Mouse (Mus musculus): ENCODE measurements at regions not wholly inside any gene's neighbourhood (a gene's known extent, or its start where the extent isn't known, plus 50 kb on each side); places are given as distances from the start of the nearest gene placed in this dataset.
A peak's percentile ranks its signal among the peaks of the same experiment; 100 is the strongest.
"Not testable (repeated sequence)": the region's sequence is repeated elsewhere in the genome, so short reads cannot be mapped to it uniquely, and the experiment has no call there.

DNA sequence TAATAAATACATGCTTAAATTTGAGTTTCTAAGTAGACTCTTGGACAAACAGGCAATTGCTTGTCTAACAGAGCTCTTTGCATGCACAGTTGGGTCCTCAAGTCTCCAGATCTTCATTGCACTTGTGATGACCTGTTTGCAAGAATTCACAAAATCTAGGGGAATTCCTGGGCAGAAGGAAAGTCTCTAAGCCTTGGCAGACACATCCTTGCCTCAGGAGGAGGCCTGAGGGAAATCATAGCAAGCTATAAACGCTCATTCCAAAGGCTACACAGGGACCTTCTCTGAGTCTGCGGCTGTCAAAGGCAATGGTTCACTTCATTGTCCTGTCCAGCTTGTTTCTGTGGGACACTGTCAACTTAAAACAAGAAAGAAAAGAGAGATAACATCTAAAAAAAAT lies 117.9 kb downstream of the Phlda1 start:
- DNase-seq, result no peak
- intact Hi-C loops (cut with DNase I; ENCODE audit: low total_unique reads), result no loop called here

- intact Hi-C loops (cut with DNase I; ENCODE audit: low total_unique reads), result no loop called here
- DNase-seq, result no peak
Measured at GRCm38 (mm10) chr10:111624624-111625023, 118.5 kb downstream of the Phlda1 start.

- intact Hi-C loops (cut with DNase I; ENCODE audit: low total_unique reads), result no loop called here
- no peak for DNase-seq
Measured at GRCm38 (mm10) chr10:111625573-111625972, 119.5 kb downstream of the Phlda1 start.

DNA sequence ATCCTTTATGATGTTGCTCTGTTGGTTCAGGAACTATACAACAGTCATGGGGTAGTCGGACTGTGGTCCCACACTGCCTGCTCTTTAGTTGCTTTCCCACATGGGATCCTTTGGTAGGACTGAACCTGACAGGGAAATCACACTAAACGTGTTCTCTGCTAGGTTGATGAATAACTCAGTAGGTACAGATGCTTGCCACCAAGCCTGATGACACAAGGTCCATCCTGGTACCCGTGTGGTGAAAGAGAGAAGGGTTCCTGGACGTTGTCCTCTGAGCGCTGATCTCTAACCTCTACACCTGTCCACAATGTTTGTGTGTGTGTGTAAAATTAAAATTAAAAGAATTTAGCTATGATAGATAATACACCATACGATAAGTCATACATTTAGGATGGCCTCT lies 119.9 kb downstream of the Phlda1 start:
- intact Hi-C loops (cut with DNase I; ENCODE audit: low total_unique reads), result no loop called here
- DNase-seq, result no peak

DNA sequence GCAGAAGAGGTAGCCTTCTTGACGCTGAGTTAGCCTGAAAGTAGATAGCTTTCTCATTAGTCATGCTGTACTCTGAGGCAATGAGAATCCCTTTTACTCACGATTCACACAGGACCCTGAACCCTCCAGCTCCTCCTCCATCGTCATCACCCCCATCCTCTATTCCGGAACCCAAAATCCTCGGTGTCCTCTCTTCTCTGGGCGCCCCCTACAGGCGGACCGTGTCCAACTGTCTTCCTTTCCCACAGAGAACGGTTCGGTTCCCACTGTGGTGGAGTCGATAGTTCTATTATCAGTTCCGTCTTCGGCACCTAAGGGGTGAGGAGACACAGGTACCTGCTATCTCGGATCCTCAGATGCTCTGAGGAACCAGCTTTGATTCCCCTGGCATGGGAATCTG lies 130.2 kb downstream of the Phlda1 start:
- no peak for DNase-seq
- intact Hi-C loops (cut with DNase I; ENCODE audit: low total_unique reads), result no loop called here

DNA sequence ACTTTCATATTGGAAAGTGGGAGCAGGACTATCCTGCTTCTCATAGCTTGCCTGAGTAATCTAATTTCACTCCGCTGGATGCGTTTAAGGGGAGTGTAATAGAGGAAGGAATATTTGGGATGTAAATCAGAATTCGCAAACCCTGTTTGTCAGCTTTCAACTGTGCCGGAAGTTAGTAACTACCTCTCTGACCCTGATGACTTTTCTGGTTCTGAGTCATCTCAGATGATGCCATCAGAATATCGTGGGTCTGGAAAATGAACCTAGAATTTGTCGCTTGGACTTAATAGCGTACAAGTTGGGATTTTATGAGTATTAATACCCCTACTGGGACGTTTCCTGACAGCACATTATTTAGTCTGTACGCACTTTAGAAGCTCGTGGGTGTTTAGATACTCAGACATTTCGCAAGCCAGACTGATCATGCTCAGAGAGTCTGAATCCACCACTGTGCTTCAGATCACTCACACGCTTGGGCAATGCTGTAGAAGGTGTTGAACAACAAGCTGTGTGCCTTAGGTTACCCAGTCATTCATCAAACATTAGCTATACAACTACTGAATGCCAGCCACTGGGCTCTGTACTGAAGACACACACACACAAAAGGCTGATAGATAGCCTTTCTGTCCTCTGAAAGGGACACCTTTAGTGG lies 131.1 kb downstream of the Phlda1 start:
- intact Hi-C loops (cut with DNase I; ENCODE audit: low total_unique reads), result no loop called here
- DNase-seq, result no peak

GRCm38 (mm10) chr10:111639866-111640265 lies 133.8 kb downstream of the Phlda1 start:
- intact Hi-C loops (cut with DNase I; ENCODE audit: low total_unique reads), result no loop called here
- peak; percentile 7 for DNase-seq

DNA sequence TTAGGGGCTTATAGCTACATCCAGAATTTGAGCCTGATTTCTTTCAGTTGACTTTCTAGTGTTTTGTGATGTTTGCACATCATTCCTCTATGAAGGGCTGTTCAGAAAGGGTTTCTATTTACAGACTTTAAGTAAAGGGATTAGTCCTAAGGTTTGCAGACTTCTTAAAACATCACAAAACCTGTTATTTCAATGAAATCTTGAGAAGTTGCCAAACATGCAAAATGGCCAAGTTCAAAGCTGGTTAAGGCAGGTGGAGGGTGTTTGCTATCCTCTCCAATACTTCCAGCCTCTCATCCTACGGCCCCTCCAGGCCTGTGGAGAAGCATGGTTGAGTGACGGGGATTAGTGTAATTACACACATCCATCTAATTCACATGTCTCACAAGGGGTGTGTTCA lies 136.6 kb downstream of the Phlda1 start:
- DNase-seq, result no peak
- intact Hi-C loops (cut with DNase I; ENCODE audit: low total_unique reads), result no loop called here

- DNase-seq; intact Hi-C loops (cut with DNase I; ENCODE audit: low total_unique reads): not testable (repeated sequence)
Measured at GRCm38 (mm10) chr10:111653773-111654172, 147.7 kb downstream of the Phlda1 start.

- no peak for DNase-seq
- intact Hi-C loops (cut with DNase I; ENCODE audit: low total_unique reads), result no loop called here
Measured at GRCm38 (mm10) chr10:111654364-111655226, 148.5 kb downstream of the Phlda1 start.

GRCm38 (mm10) chr10:111658828-111659227 lies 152.7 kb downstream of the Phlda1 start:
- intact Hi-C loops (cut with DNase I; ENCODE audit: low total_unique reads), result no loop called here
- no peak for DNase-seq

DNA sequence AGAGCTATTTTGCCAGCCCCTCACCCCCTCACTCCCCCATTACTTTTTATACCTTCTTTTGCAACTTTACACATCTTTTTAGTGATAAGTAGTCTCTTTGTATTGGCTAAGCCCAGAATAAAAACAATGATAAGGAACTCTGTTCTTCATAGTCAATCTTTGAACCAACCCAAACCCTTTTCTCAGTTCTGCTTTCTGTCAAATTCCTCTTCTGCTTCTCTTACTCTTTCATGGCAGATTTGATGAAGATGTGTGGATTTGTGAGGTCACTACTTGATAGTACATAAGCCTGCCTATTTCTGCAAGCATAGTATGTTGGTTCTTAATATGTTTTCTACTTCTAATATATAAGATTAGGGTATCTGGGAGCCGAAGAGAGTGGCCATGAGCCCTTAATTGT lies 156.6 kb downstream of the Phlda1 start:
- intact Hi-C loops (cut with DNase I; ENCODE audit: low total_unique reads), result no loop called here
- no peak for DNase-seq

DNA sequence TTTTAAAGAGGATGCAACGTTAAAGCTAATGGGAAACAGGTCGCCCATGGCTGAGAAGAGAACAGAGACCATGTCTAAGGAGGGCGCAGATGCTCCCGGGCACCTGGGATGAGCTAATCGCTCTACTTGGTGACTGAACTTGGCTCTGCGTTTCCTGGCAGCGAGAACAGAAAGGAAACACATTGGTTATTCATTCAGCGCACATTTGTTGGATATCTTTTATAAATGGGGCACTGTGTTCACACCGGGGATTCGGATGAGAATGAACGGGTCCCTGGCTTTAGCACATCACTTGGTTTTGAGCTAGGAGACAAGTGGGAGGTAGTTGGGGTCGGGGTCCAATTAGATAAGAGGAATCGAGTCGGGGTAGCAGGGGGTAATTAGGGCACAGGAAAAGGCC lies 159.7 kb downstream of the Phlda1 start:
- no peak for DNase-seq
- intact Hi-C loops (cut with DNase I; ENCODE audit: low total_unique reads), result no loop called here

- no peak for DNase-seq
- intact Hi-C loops (cut with DNase I; ENCODE audit: low total_unique reads), result no loop called here
Measured at GRCm38 (mm10) chr10:111666963-111667362, 160.9 kb downstream of the Phlda1 start.

DNA sequence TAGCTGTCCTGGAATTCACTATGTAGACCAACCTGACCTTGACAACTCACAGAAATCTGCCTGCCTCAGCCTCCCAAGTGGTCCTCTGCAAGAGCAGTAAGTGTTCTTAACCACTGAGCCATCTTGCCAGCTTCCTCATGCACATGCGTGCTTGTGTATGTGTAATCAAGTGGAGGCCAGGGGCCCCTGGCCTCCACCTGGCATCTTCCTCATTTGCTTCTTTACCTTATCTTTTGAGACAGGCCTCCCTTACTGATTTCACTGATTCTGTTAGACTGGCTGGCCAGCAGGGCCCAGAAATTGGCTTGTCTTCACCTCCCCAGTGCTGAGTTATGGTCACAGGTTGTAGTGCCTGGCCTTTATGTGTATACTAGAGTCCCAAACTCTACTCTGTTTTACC lies 162.6 kb downstream of the Phlda1 start:
- intact Hi-C loops (cut with DNase I; ENCODE audit: low total_unique reads), result no loop called here
- no peak for DNase-seq

GRCm38 (mm10) chr10:111669658-111670057 lies 163.6 kb downstream of the Phlda1 start:
- no peak for DNase-seq

DNA sequence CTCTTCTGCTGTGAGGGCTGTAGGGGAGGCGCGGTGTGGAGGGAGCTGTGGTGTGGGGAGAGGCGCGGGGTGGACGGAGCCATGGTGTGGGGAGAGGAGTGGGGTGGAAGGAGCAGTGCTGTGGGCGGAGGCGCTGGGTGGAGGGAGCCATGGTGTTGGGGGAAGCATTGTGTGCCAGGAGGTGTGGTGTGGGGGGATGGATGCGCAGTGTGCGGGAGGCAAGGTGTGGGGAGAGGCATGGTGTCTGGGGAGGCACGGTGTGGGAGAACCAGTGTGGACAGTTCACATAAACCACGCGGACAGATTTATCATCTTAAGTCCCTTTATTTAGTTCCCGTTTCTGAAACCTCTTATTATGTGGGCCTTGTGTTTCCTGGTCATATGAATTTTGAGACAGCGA lies 164.6 kb downstream of the Phlda1 start:
- no peak for DNase-seq
- intact Hi-C loops (cut with DNase I; ENCODE audit: low total_unique reads), result no loop called here

More at GRCm38 (mm10) chr10:111669658-111670057, 163.6 kb downstream of the Phlda1 start:
- intact Hi-C loops (cut with DNase I; ENCODE audit: low total_unique reads), result no loop called here

DNA sequence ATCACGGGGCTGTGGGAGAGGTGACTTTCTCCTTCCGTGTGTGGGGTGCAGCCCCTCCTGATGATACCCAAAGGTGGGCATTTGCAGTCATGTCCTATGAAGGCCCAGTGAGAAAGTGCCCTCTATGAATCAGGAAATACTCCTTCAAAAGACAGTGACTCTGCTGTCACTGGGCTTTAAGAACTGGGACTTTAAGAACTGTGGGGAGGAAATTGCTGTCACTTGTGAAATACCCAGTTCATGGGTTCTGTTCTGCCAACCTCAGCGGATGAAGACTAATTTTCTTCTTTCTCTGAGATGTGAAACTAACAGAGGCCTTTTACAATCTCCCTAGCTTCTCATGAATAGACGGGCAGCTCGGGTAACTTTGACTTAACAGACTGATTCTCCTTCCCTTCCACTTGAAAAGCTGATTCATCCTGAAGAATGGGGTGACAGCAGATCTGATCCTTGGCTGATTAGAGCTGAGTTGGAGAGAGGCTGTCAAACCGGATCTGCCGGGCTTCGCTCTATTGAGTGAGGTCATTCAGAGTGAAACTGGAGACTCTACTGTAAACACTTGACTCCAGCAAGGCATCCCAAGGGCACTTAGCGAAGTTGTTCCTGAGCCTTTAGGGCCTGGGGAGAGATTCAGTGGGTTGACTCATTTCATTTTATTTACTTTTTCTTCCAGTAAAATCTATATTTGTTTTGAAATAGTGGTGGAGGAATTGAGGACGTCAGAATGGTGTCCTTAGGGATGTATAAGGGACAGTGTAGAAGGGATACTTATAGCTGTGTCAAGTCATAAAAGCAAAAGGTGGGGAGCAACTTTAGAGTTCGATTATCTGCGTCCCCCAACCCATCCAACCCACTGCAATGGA lies 166.6 kb downstream of the Phlda1 start:
- intact Hi-C loops (cut with DNase I; ENCODE audit: low total_unique reads), result no loop called here
- DNase-seq, result no peak

GRCm38 (mm10) chr10:111673317-111673610 lies 167.2 kb downstream of the Phlda1 start:
- no peak for DNase-seq
- intact Hi-C loops (cut with DNase I; ENCODE audit: low total_unique reads), result no loop called here

GRCm38 (mm10) chr10:111676255-111676654 lies 170.2 kb downstream of the Phlda1 start:
- intact Hi-C loops (cut with DNase I; ENCODE audit: low total_unique reads), result no loop called here
- no peak for DNase-seq

All from gastrocnemius, postnatal 14 days (tissue).